ENCODE assay signal across 12 mouse cellular contexts in genomic region chr7:70788902-70789796, GRCm38 (mm10).
DNase-seq lines count a peak whose midpoint lies in the region; ATAC-seq lines count a peak whose summit lies in the region.
"Had no signal": no experiment of that assay in that cellular context is flagged by ENCODE, and none has a peak within 500 bp of the region (broad histone marks: within the 10 kb centered on the region; RNA-seq: fewer than 3 reads in every experiment).

No protein-coding gene starts in this region.

- H3K4me3 ChIP-seq in heart, embryonic 11.5 days (ENCODE audit: low read depth, low read length) = no peak overlapping the region
- H3K4me3 ChIP-seq in midbrain, embryonic 14.5 days (replicated peaks; ENCODE audit: low read depth, low read length) = peak overlapping the region; percentile 10; the same call in 1 of the 2 replicates
- H3K4me3 ChIP-seq: lung, embryonic 15.5 days; stomach, embryonic 15.5 days had no signal

- H3K4me1 ChIP-seq in heart, embryonic 11.5 days (ENCODE audit: control insufficient read depth, insufficient read depth, low read length) = 0 out of 2 replicates have a peak, but pooled peaks cover 4% of the 10 kb centered on the region
- peaks cover 8% of the 10 kb centered on the region; the same call in 1 of the 2 replicates for H3K4me1 ChIP-seq in midbrain, embryonic 14.5 days (ENCODE audit: control insufficient read depth, insufficient read depth, low read length)

- H3K27ac ChIP-seq in heart, embryonic 11.5 days (ENCODE audit: low read depth, low read length) = no peak overlapping the region
- H3K27ac ChIP-seq in midbrain, embryonic 14.5 days (replicated peaks; ENCODE audit: low read depth, low read length) = no peak overlapping the region
- H3K27ac ChIP-seq: lung, embryonic 15.5 days; stomach, embryonic 15.5 days had no signal

- no peaks in the 10 kb centered on the region for H3K36me3 ChIP-seq in heart, embryonic 11.5 days (ENCODE audit: control insufficient read depth, insufficient read depth, low read length)
- no peaks in the 10 kb centered on the region for H3K36me3 ChIP-seq in midbrain, embryonic 14.5 days (ENCODE audit: control insufficient read depth, insufficient read depth, low read length)
- H3K36me3 ChIP-seq: lung, embryonic 15.5 days; stomach, embryonic 15.5 days had no signal

- H3K4me2 ChIP-seq in heart, embryonic 11.5 days = peak overlapping the region; percentile 47
- H3K4me2 ChIP-seq in midbrain, embryonic 14.5 days (ENCODE audit: low read length) = peak overlapping the region; percentile 41
- H3K4me2 ChIP-seq: lung, embryonic 15.5 days; stomach, embryonic 15.5 days had no signal

- no peaks in the 10 kb centered on the region for H3K9me3 ChIP-seq in heart, embryonic 11.5 days (replicated peaks; ENCODE audit: control insufficient read depth, low read length)
- H3K9me3 ChIP-seq in midbrain, embryonic 14.5 days (ENCODE audit: control insufficient read depth, low read length) = no peaks in the 10 kb centered on the region
- H3K9me3 ChIP-seq: lung, embryonic 15.5 days; stomach, embryonic 15.5 days had no signal

- DNase-seq in heart, postnatal 4 days = no peak
- peak; percentile 59 for DNase-seq in WW6 (ENCODE audit: low read depth, low spot score)
- DNase-seq in forelimb bud, embryonic 11.5 days (ENCODE audit: low read depth, low spot score) = peak; percentile 69
- peak; percentile 51 for DNase-seq in midbrain, embryonic 14.5 days
- no peak for DNase-seq in cerebellum, adult 18-20 months
- no peak for DNase-seq in frontal cortex, postnatal 10 days (ENCODE audit: low spot score in 2 of 2)
- no peak for DNase-seq in adrenal gland, postnatal 36 days
- DNase-seq: heart, adult 11 months; layer of hippocampus, adult 9-11 months had no signal

- 0 out of 2 replicates have a peak overlapping the region, but pooled peaks have one; percentile 10 for H3K9ac ChIP-seq in heart, embryonic 11.5 days (ENCODE audit: low read depth, low read length)
- H3K9ac ChIP-seq in midbrain, embryonic 14.5 days (replicated peaks; ENCODE audit: low read length) = no peak overlapping the region
- H3K9ac ChIP-seq: lung, embryonic 15.5 days; stomach, embryonic 15.5 days had no signal

- no peaks in the 10 kb centered on the region for H3K27me3 ChIP-seq in heart, embryonic 11.5 days (ENCODE audit: control insufficient read depth, insufficient read depth, low read length)
- H3K27me3 ChIP-seq in midbrain, embryonic 14.5 days (ENCODE audit: control insufficient read depth, insufficient read depth, low read length) = no peaks in the 10 kb centered on the region
- H3K27me3 ChIP-seq: lung, embryonic 15.5 days; stomach, embryonic 15.5 days had no signal

- WGBS in heart, embryonic 11.5 days (ENCODE audit: insufficient replicate concordance) = 9% methylated on average over 21 of the region's 21 CpGs
- 7% methylated on average over 21 of the region's 21 CpGs for WGBS in midbrain, embryonic 14.5 days

- ATAC-seq in heart, embryonic 11.5 days (replicated peaks; ENCODE audit: insufficient number of reproducible peaks, low FRiP score, low TSS enrichment) = no peak
- no peak for ATAC-seq in midbrain, embryonic 14.5 days (ENCODE audit: low FRiP score, low TSS enrichment)

Comparison
In these comparisons a context has a peak if more than half of its experiments do, and no peak if none do; other contexts are left out.
1. DNase-seq: peak in WW6 (single experiment), forelimb bud, embryonic 11.5 days (single experiment) and midbrain, embryonic 14.5 days (single experiment); none in heart, postnatal 4 days (single experiment), cerebellum, adult 18-20 months (0 of 2), frontal cortex, postnatal 10 days (0 of 2) and adrenal gland, postnatal 36 days (0 of 2).